Mouse (Mus musculus): ENCODE measurements at regions not wholly inside any gene's neighbourhood (a gene's known extent, or its start where the extent isn't known, plus 50 kb on each side); places are given as distances from the start of the nearest gene placed in this dataset.

DNA sequence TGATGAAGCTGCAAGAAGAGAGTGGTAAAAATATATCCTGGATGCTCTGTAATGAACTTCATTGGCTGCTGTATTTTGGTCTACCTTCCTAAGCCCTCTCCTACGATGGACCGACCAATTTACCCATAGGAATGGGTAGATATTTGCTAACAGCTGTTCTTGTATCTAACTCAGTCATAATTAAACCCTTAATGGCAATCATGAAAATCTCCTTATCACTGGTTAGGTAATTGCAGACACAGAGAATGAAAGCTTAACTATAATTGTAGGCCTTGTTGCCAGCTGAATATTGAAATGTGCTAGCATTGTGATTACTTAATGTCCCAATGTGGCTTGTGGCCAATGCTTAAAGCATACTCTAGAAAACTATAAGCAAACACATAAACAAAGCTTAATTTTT lies 334.4 kb upstream of the Kcnh7 start:
- H3K4me3 ChIP-seq (ENCODE audit: low read depth, low read length) = no peak overlapping the region
- H3K36me3 ChIP-seq (replicated peaks; ENCODE audit: control insufficient read depth, insufficient read depth, low read length) = no peaks in the 10 kb centered on the region
- no peak overlapping the region for H3K4me2 ChIP-seq (ENCODE audit: low read depth, low read length)
- H3K4me1 ChIP-seq (ENCODE audit: control insufficient read depth, insufficient read depth) = no peaks in the 10 kb centered on the region
- ATAC-seq (ENCODE audit: insufficient read depth, low read depth) = no peak
- TF ChIP-seq EP300 (IDR thresholded peaks at IDR 0.05; ENCODE audit: low read depth) (no peak), CTCF (IDR thresholded peaks at IDR 0.05; ENCODE audit: low read depth) (no peak)
- no peak overlapping the region for H3K9ac ChIP-seq (replicated peaks; ENCODE audit: low read depth, low read length)
- no peaks in the 10 kb centered on the region for H3K27me3 ChIP-seq (ENCODE audit: control insufficient read depth, insufficient read depth, low read length)
- H3K9me3 ChIP-seq (replicated peaks; ENCODE audit: control insufficient read depth, low read length) = no peaks in the 10 kb centered on the region
- no peak overlapping the region for H3K27ac ChIP-seq (ENCODE audit: low read depth)
- no peak for DNase-seq (ENCODE audit: low spot score)
- 89% methylated on average over 2 of the region's 2 CpGs for whole genome bisulfite sequencing

GRCm38 (mm10) chr2:63513554-63514226 lies 329.6 kb upstream of the Kcnh7 start:
- H3K36me3 ChIP-seq (replicated peaks; ENCODE audit: control insufficient read depth, insufficient read depth, low read length) = no peaks in the 10 kb centered on the region
- ATAC-seq (ENCODE audit: insufficient read depth, low read depth) = no peak
- H3K27ac ChIP-seq (ENCODE audit: low read depth) = no peak overlapping the region
- H3K9ac ChIP-seq (replicated peaks; ENCODE audit: low read depth, low read length) = no peak overlapping the region
- peak; percentile 53 for TF ChIP-seq CTCF (IDR thresholded peaks at IDR 0.05; ENCODE audit: low read depth)
- TF ChIP-seq EP300 (IDR thresholded peaks at IDR 0.05; ENCODE audit: low read depth) = no peak
- 33% methylated on average over 1 of the region's 1 CpGs for WGBS
- no peak overlapping the region for H3K4me2 ChIP-seq (ENCODE audit: low read depth, low read length)
- peak; percentile 22 for DNase-seq (ENCODE audit: low spot score)
- H3K4me3 ChIP-seq (ENCODE audit: low read depth, low read length) = no peak overlapping the region
- H3K4me1 ChIP-seq (ENCODE audit: control insufficient read depth, insufficient read depth) = no peaks in the 10 kb centered on the region
- H3K27me3 ChIP-seq (ENCODE audit: control insufficient read depth, insufficient read depth, low read length) = no peaks in the 10 kb centered on the region
- no peaks in the 10 kb centered on the region for H3K9me3 ChIP-seq (replicated peaks; ENCODE audit: control insufficient read depth, low read length)

GRCm38 (mm10) chr2:63503939-63504338 lies 319.9 kb upstream of the Kcnh7 start:
- Histone ChIP-seq H3K4me3 (ENCODE audit: low read depth, low read length) (no peak overlapping the region), H3K27ac (ENCODE audit: low read depth) (no peak overlapping the region), H3K27me3 (ENCODE audit: control insufficient read depth, insufficient read depth, low read length) (no peaks in the 10 kb centered on the region), H3K4me2 (ENCODE audit: low read depth, low read length) (no peak overlapping the region), H3K9ac (replicated peaks; ENCODE audit: low read depth, low read length) (no peak overlapping the region), H3K9me3 (replicated peaks; ENCODE audit: control insufficient read depth, low read length) (no peaks in the 10 kb centered on the region), H3K36me3 (replicated peaks; ENCODE audit: control insufficient read depth, insufficient read depth, low read length) (no peaks in the 10 kb centered on the region), H3K4me1 (ENCODE audit: control insufficient read depth, insufficient read depth) (no peaks in the 10 kb centered on the region)
- TF ChIP-seq CTCF (IDR thresholded peaks at IDR 0.05; ENCODE audit: low read depth) (peak; percentile 67), EP300 (IDR thresholded peaks at IDR 0.05; ENCODE audit: low read depth) (no peak)
- DNase-seq (ENCODE audit: low spot score) = peak; percentile 24
- no peak for ATAC-seq (ENCODE audit: insufficient read depth, low read depth)
- 4% methylated on average over 3 of the region's 3 CpGs for WGBS

DNA sequence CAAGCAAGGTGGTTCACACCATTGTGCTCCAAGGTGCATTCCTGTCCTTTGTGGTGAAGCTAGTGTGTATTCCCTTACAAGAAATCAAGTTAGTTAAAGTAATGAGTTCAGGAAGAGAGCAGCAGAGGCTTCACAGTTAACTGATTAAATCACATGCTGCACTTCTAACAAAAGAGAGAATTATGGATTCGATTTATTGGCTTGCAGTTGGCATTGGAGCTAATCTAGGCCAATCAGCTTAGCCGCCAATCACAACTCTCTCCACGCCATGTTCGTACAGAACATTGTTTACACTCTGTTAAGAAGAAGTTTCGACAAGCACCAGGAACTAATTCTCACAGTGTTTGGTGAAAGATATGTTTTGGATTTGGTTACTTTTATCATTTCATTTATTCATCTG lies 292.3 kb upstream of the Kcnh7 start:
- H3K4me1 ChIP-seq (ENCODE audit: control insufficient read depth, insufficient read depth) = no peaks in the 10 kb centered on the region
- H3K27me3 ChIP-seq (ENCODE audit: control insufficient read depth, insufficient read depth, low read length) = no peaks in the 10 kb centered on the region
- no peak overlapping the region for H3K9ac ChIP-seq (replicated peaks; ENCODE audit: low read depth, low read length)
- DNase-seq (ENCODE audit: low spot score) (no peak), ATAC-seq (ENCODE audit: insufficient read depth, low read depth) (no peak)
- H3K4me2 ChIP-seq (ENCODE audit: low read depth, low read length) = no peak overlapping the region
- TF ChIP-seq EP300 (IDR thresholded peaks at IDR 0.05; ENCODE audit: low read depth) (no peak), CTCF (IDR thresholded peaks at IDR 0.05; ENCODE audit: low read depth) (no peak)
- no peak overlapping the region for H3K4me3 ChIP-seq (ENCODE audit: low read depth, low read length)
- WGBS = 65% methylated on average over 5 of the region's 5 CpGs
- no peak overlapping the region for H3K27ac ChIP-seq (ENCODE audit: low read depth)
- no peaks in the 10 kb centered on the region for H3K9me3 ChIP-seq (replicated peaks; ENCODE audit: control insufficient read depth, low read length)
- no peaks in the 10 kb centered on the region for H3K36me3 ChIP-seq (replicated peaks; ENCODE audit: control insufficient read depth, insufficient read depth, low read length)

DNA sequence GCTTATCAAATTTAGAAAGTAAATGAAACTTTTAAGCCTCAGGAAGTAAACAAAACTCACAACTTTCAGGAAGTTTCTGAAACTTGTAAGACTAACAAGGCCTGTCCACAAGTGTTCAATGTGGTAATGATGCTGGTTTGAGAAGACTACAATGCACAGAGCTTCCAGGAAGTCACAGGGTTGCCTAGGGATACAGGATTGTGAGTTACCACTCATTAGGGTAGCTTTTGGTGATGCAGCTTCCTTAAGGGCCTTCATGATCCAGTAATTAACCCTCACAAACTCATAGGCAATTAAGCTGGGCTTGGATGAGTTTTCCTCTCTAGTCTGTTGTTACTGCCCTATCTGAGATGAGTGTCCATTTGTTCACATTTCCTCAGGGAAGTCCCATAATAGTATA lies 291.2 kb upstream of the Kcnh7 start:
- Histone ChIP-seq H3K27me3 (ENCODE audit: control insufficient read depth, insufficient read depth, low read length) (no peaks in the 10 kb centered on the region), H3K9me3 (replicated peaks; ENCODE audit: control insufficient read depth, low read length) (no peaks in the 10 kb centered on the region), H3K27ac (ENCODE audit: low read depth) (no peak overlapping the region), H3K4me3 (ENCODE audit: low read depth, low read length) (no peak overlapping the region), H3K9ac (replicated peaks; ENCODE audit: low read depth, low read length) (no peak overlapping the region), H3K4me2 (ENCODE audit: low read depth, low read length) (no peak overlapping the region), H3K36me3 (replicated peaks; ENCODE audit: control insufficient read depth, insufficient read depth, low read length) (no peaks in the 10 kb centered on the region), H3K4me1 (ENCODE audit: control insufficient read depth, insufficient read depth) (no peaks in the 10 kb centered on the region)
- DNase-seq (ENCODE audit: low spot score) = no peak
- ATAC-seq (ENCODE audit: insufficient read depth, low read depth) = no peak
- TF ChIP-seq CTCF (IDR thresholded peaks at IDR 0.05; ENCODE audit: low read depth) = no peak
- TF ChIP-seq EP300 (IDR thresholded peaks at IDR 0.05; ENCODE audit: low read depth) = no peak

DNA sequence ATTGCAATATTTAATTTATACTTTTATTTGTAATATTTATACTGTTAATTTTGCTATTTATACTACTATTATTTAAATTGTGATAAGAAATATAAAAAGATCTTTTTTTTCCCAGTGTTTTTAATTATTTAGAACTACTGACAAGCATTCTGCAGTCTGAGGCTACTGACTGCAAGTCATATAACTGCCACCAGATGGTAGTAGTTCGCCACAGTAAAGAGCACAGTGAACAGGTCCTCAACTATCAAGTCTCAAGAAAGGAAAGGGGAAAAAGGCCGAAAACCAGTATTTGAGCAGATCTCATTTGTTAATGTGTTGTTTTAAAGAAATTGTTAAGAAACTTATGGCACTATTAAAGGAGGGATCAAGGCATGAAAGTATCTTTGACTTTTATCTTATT lies 289.6 kb upstream of the Kcnh7 start:
- WGBS = 15% methylated on average over 2 of the region's 2 CpGs
- TF ChIP-seq EP300 (IDR thresholded peaks at IDR 0.05; ENCODE audit: low read depth) = no peak
- peak; percentile 90 for TF ChIP-seq CTCF (IDR thresholded peaks at IDR 0.05; ENCODE audit: low read depth)
- Histone ChIP-seq H3K36me3 (replicated peaks; ENCODE audit: control insufficient read depth, insufficient read depth, low read length) (no peaks in the 10 kb centered on the region), H3K9ac (replicated peaks; ENCODE audit: low read depth, low read length) (no peak overlapping the region), H3K27ac (ENCODE audit: low read depth) (no peak overlapping the region), H3K9me3 (replicated peaks; ENCODE audit: control insufficient read depth, low read length) (no peaks in the 10 kb centered on the region), H3K4me1 (ENCODE audit: control insufficient read depth, insufficient read depth) (no peaks in the 10 kb centered on the region), H3K4me2 (ENCODE audit: low read depth, low read length) (no peak overlapping the region), H3K4me3 (ENCODE audit: low read depth, low read length) (no peak overlapping the region), H3K27me3 (ENCODE audit: control insufficient read depth, insufficient read depth, low read length) (no peaks in the 10 kb centered on the region)
- ATAC-seq (ENCODE audit: insufficient read depth, low read depth) (no peak), DNase-seq (ENCODE audit: low spot score) (peak; percentile 67)

All from heart, postnatal 0 days (tissue).